Mouse (Mus musculus): ENCODE measurements around the gene Gtpbp4. TPM values are rescaled to one million over a fixed set of nuclear protein-coding genes. Genes with fewer than 3 reads are reported as not detected.

The Gtpbp4 gene
- polyA plus RNA-seq (2014; fragmentation: Nextera tagmentation; extraction: Ambion mirVana) = 57.5 and 59.3 TPM in 2 replicates

GRCm38 (mm10) chr13:8995990-8996786, at the start of gene Gtpbp4:
TSS of gene Gtpbp4 (minus strand) at chr13:8996083.
- WGBS (ENCODE audit: insufficient replicate concordance) = under 1% methylated on average over 51 of the region's 51 CpGs
- Histone ChIP-seq H3K4me1 (ENCODE audit: control insufficient read depth, insufficient read depth, low read length) (peaks cover 3% of the 10 kb centered on the region; the same call in 1 of the 2 replicates), H3K27ac (ENCODE audit: low read depth, low read length) (peak within 1 kb of the TSS; percentile 90), H3K36me3 (ENCODE audit: control insufficient read depth, insufficient read depth, low read length) (peaks cover 2% of the 10 kb centered on the region; the same call in 1 of the 2 replicates), H3K4me3 (ENCODE audit: low read depth, low read length) (peak within 1 kb of the TSS; percentile 79), H3K4me2 (peak within 1 kb of the TSS; percentile 72), H3K9me3 (replicated peaks; ENCODE audit: control insufficient read depth, low read length) (no peaks in the 10 kb centered on the region), H3K27me3 (ENCODE audit: control insufficient read depth, insufficient read depth, low read length) (no peaks in the 10 kb centered on the region), H3K9ac (ENCODE audit: low read depth, low read length) (peak within 1 kb of the TSS; percentile 97)
- peak; percentile 97 for ATAC-seq (replicated peaks; ENCODE audit: insufficient number of reproducible peaks, low FRiP score, low TSS enrichment)

- Histone ChIP-seq H3K36me3 (ENCODE audit: control insufficient read depth, insufficient read depth, low read length) (no peaks in the 10 kb centered on the region), H3K9me3 (replicated peaks; ENCODE audit: control insufficient read depth, low read length) (no peaks in the 10 kb centered on the region), H3K27me3 (ENCODE audit: control insufficient read depth, insufficient read depth, low read length) (no peaks in the 10 kb centered on the region), H3K27ac (ENCODE audit: low read depth, low read length) (no peak overlapping the region), H3K4me3 (ENCODE audit: low read depth, low read length) (no peak overlapping the region), H3K4me1 (ENCODE audit: control insufficient read depth, insufficient read depth, low read length) (no peaks in the 10 kb centered on the region), H3K4me2 (no peak overlapping the region), H3K9ac (ENCODE audit: low read depth, low read length) (no peak overlapping the region)
- WGBS (ENCODE audit: insufficient replicate concordance) = 93% methylated on average over 1 of the region's 1 CpGs
- no peak for ATAC-seq (replicated peaks; ENCODE audit: insufficient number of reproducible peaks, low FRiP score, low TSS enrichment)
These were observed 48.8 kb upstream of the Gtpbp4 start for GRCm38 (mm10) chr13:9044731-9045130.

- H3K4me2 ChIP-seq = no peak overlapping the region
- H3K36me3 ChIP-seq (ENCODE audit: control insufficient read depth, insufficient read depth, low read length) = no peaks in the 10 kb centered on the region
- H3K4me1 ChIP-seq (ENCODE audit: control insufficient read depth, insufficient read depth, low read length) = no peaks in the 10 kb centered on the region
- no peak for ATAC-seq (replicated peaks; ENCODE audit: insufficient number of reproducible peaks, low FRiP score, low TSS enrichment)
- 43% methylated on average over 3 of the region's 3 CpGs for WGBS (ENCODE audit: insufficient replicate concordance)
- no peaks in the 10 kb centered on the region for H3K27me3 ChIP-seq (ENCODE audit: control insufficient read depth, insufficient read depth, low read length)
- H3K27ac ChIP-seq (ENCODE audit: low read depth, low read length) = no peak overlapping the region
- no peaks in the 10 kb centered on the region for H3K9me3 ChIP-seq (replicated peaks; ENCODE audit: control insufficient read depth, low read length)
- H3K4me3 ChIP-seq (ENCODE audit: low read depth, low read length) = no peak overlapping the region
- no peak overlapping the region for H3K9ac ChIP-seq (ENCODE audit: low read depth, low read length)
These were observed 47.6 kb upstream of the Gtpbp4 start for GRCm38 (mm10) chr13:9043289-9044049.

GRCm38 (mm10) chr13:9040626-9041025, 44.7 kb upstream of the Gtpbp4 start:
- no peaks in the 10 kb centered on the region for H3K36me3 ChIP-seq (ENCODE audit: control insufficient read depth, insufficient read depth, low read length)
- H3K4me1 ChIP-seq (ENCODE audit: control insufficient read depth, insufficient read depth, low read length) = no peaks in the 10 kb centered on the region
- no peak for ATAC-seq (replicated peaks; ENCODE audit: insufficient number of reproducible peaks, low FRiP score, low TSS enrichment)
- no peak overlapping the region for H3K4me3 ChIP-seq (ENCODE audit: low read depth, low read length)
- WGBS (ENCODE audit: insufficient replicate concordance) = 83% methylated on average over 1 of the region's 1 CpGs
- no peak overlapping the region for H3K27ac ChIP-seq (ENCODE audit: low read depth, low read length)
- no peaks in the 10 kb centered on the region for H3K27me3 ChIP-seq (ENCODE audit: control insufficient read depth, insufficient read depth, low read length)
- H3K9ac ChIP-seq (ENCODE audit: low read depth, low read length) = no peak overlapping the region
- H3K4me2 ChIP-seq = no peak overlapping the region
- no peaks in the 10 kb centered on the region for H3K9me3 ChIP-seq (replicated peaks; ENCODE audit: control insufficient read depth, low read length)

- H3K4me1 ChIP-seq (ENCODE audit: control insufficient read depth, insufficient read depth, low read length) = no peaks in the 10 kb centered on the region
- no peak overlapping the region for H3K4me3 ChIP-seq (ENCODE audit: low read depth, low read length)
- no peak overlapping the region for H3K4me2 ChIP-seq
- no peak overlapping the region for H3K9ac ChIP-seq (ENCODE audit: low read depth, low read length)
- no peak for ATAC-seq (replicated peaks; ENCODE audit: insufficient number of reproducible peaks, low FRiP score, low TSS enrichment)
- 77% methylated on average over 8 of the region's 8 CpGs for WGBS (ENCODE audit: insufficient replicate concordance)
- H3K27ac ChIP-seq (ENCODE audit: low read depth, low read length) = no peak overlapping the region
- H3K36me3 ChIP-seq (ENCODE audit: control insufficient read depth, insufficient read depth, low read length) = no peaks in the 10 kb centered on the region
- no peaks in the 10 kb centered on the region for H3K9me3 ChIP-seq (replicated peaks; ENCODE audit: control insufficient read depth, low read length)
- H3K27me3 ChIP-seq (ENCODE audit: control insufficient read depth, insufficient read depth, low read length) = no peaks in the 10 kb centered on the region
These were observed 36.2 kb upstream of the Gtpbp4 start for GRCm38 (mm10) chr13:9031996-9032661.

GRCm38 (mm10) chr13:9030364-9030763, 34.5 kb upstream of the Gtpbp4 start:
- no peak overlapping the region for H3K4me3 ChIP-seq (ENCODE audit: low read depth, low read length)
- H3K9me3 ChIP-seq (replicated peaks; ENCODE audit: control insufficient read depth, low read length) = no peaks in the 10 kb centered on the region
- ATAC-seq (replicated peaks; ENCODE audit: insufficient number of reproducible peaks, low FRiP score, low TSS enrichment) = no peak
- no peaks in the 10 kb centered on the region for H3K36me3 ChIP-seq (ENCODE audit: control insufficient read depth, insufficient read depth, low read length)
- H3K27me3 ChIP-seq (ENCODE audit: control insufficient read depth, insufficient read depth, low read length) = no peaks in the 10 kb centered on the region
- H3K9ac ChIP-seq (ENCODE audit: low read depth, low read length) = no peak overlapping the region
- 68% methylated on average over 4 of the region's 4 CpGs for WGBS (ENCODE audit: insufficient replicate concordance)
- H3K4me2 ChIP-seq = no peak overlapping the region
- H3K27ac ChIP-seq (ENCODE audit: low read depth, low read length) = no peak overlapping the region
- no peaks in the 10 kb centered on the region for H3K4me1 ChIP-seq (ENCODE audit: control insufficient read depth, insufficient read depth, low read length)

- Histone ChIP-seq H3K4me1 (ENCODE audit: control insufficient read depth, insufficient read depth, low read length) (no peaks in the 10 kb centered on the region), H3K4me3 (ENCODE audit: low read depth, low read length) (no peak overlapping the region), H3K4me2 (no peak overlapping the region), H3K9me3 (replicated peaks; ENCODE audit: control insufficient read depth, low read length) (no peaks in the 10 kb centered on the region), H3K27me3 (ENCODE audit: control insufficient read depth, insufficient read depth, low read length) (no peaks in the 10 kb centered on the region), H3K9ac (ENCODE audit: low read depth, low read length) (no peak overlapping the region), H3K27ac (ENCODE audit: low read depth, low read length) (peak overlapping the region; percentile 12; the same call in 1 of the 2 replicates), H3K36me3 (ENCODE audit: control insufficient read depth, insufficient read depth, low read length) (no peaks in the 10 kb centered on the region)
- WGBS (ENCODE audit: insufficient replicate concordance) = 39% methylated on average over 1 of the region's 1 CpGs
- 0 out of 2 replicates have a peak, but pooled peaks have one; percentile 31 for ATAC-seq (replicated peaks; ENCODE audit: insufficient number of reproducible peaks, low FRiP score, low TSS enrichment)
These were observed 31.4 kb upstream of the Gtpbp4 start for GRCm38 (mm10) chr13:9027251-9027650.

GRCm38 (mm10) chr13:9022623-9023022, 26.7 kb upstream of the Gtpbp4 start:
- no peak for ATAC-seq (replicated peaks; ENCODE audit: insufficient number of reproducible peaks, low FRiP score, low TSS enrichment)
- WGBS (ENCODE audit: insufficient replicate concordance) = 68% methylated on average over 1 of the region's 1 CpGs
- no peak overlapping the region for H3K4me2 ChIP-seq

More at GRCm38 (mm10) chr13:9022623-9023022, 26.7 kb upstream of the Gtpbp4 start:
- Histone ChIP-seq H3K9me3 (replicated peaks; ENCODE audit: control insufficient read depth, low read length) (no peaks in the 10 kb centered on the region), H3K27me3 (ENCODE audit: control insufficient read depth, insufficient read depth, low read length) (no peaks in the 10 kb centered on the region), H3K36me3 (ENCODE audit: control insufficient read depth, insufficient read depth, low read length) (no peaks in the 10 kb centered on the region), H3K27ac (ENCODE audit: low read depth, low read length) (no peak overlapping the region), H3K4me1 (ENCODE audit: control insufficient read depth, insufficient read depth, low read length) (0 out of 2 replicates have a peak, but pooled peaks cover 2% of the 10 kb centered on the region), H3K9ac (ENCODE audit: low read depth, low read length) (no peak overlapping the region), H3K4me3 (ENCODE audit: low read depth, low read length) (no peak overlapping the region)
